Mouse (Mus musculus): Measurements from ENCODE around the gene Fam118a.

DNA sequence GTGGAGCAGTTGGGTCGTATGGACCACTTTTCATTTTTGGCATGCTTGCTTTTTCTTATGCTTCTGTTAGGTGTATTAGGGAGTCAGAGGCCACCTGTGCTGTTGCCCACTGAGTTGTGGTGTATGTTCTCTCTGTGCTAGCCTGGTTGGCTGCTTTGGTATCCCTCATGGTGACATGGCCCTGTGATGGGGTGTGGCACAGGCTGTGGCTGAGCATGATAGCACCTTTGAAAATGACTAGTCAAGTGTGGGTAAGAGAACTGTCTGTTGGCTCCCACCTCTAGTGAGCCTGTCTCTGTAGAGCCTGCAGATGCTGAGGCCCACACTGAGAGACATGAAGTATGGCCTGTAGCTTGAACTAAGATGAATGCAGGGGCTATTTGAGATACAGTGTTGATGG lies 21.0 kb downstream of the Fam118a start:
- no peak for TF ChIP-seq CTCF (IDR thresholded peaks at IDR 0.05; ENCODE audit: low read depth, low read length)
- no peak for TF ChIP-seq GATA1 (IDR thresholded peaks at IDR 0.05; ENCODE audit: borderline replicate concordance, low read length)
